Mouse (Mus musculus): ENCODE data around the gene Hist1h2ag. TPM values are rescaled to one million over a fixed set of nuclear protein-coding genes. Genes with fewer than 3 reads are reported as not detected.

Gene Hist1h2ag
- polyA plus RNA-seq, 1 experiment = 0.56 TPM

- DNase-seq (ENCODE audit: low spot score) = no peak
Observed at GRCm38 (mm10) chr13:22036986-22037385, 5.8 kb downstream of the Hist1h2ag start.

GRCm38 (mm10) chr13:22036149-22036956 is 6.4 kb downstream of the Hist1h2ag start:
- DNase-seq (ENCODE audit: low spot score) = no peak

- peak; percentile 46 for DNase-seq (ENCODE audit: low spot score)
Observed at GRCm38 (mm10) chr13:22035267-22036148, 7.2 kb downstream of the Hist1h2ag start, which contains the start of the genes Hist1h2ah and Hist1h2bk. TSS of gene Hist1h2ah (minus strand) at chr13:22035568. TSS of gene Hist1h2bk (plus strand) at chr13:22035870.

- no peak for DNase-seq (ENCODE audit: low spot score)
Observed at GRCm38 (mm10) chr13:22034443-22035266, 8.1 kb downstream of the Hist1h2ag start.

- no peak for DNase-seq (ENCODE audit: low spot score)
Observed at GRCm38 (mm10) chr13:22033741-22034442, 8.9 kb downstream of the Hist1h2ag start.

GRCm38 (mm10) chr13:22030493-22030892 is 12.3 kb downstream of the Hist1h2ag start:
- no peak for DNase-seq (ENCODE audit: low spot score)

- no peak for DNase-seq (ENCODE audit: low spot score)
Observed at GRCm38 (mm10) chr13:22029928-22030327, 12.8 kb downstream of the Hist1h2ag start.

- peak; percentile 90 for DNase-seq (ENCODE audit: low spot score)
Observed at GRCm38 (mm10) chr13:22028673-22029460, 13.9 kb downstream of the Hist1h2ag start.

- peak; percentile 76 for DNase-seq (ENCODE audit: low spot score)
Observed at GRCm38 (mm10) chr13:22026058-22027031, 16.4 kb downstream of the Hist1h2ag start.

- no peak for DNase-seq (ENCODE audit: low spot score)
Observed at GRCm38 (mm10) chr13:22022241-22022640, 20.5 kb downstream of the Hist1h2ag start.

- no peak for DNase-seq (ENCODE audit: low spot score)
Observed at GRCm38 (mm10) chr13:22021581-22021980, 21.2 kb downstream of the Hist1h2ag start.

GRCm38 (mm10) chr13:22020901-22021339 is 21.8 kb downstream of the Hist1h2ag start:
- DNase-seq (ENCODE audit: low spot score) = no peak

- DNase-seq (ENCODE audit: low spot score) = no peak
Observed at GRCm38 (mm10) chr13:22019934-22020835, 22.6 kb downstream of the Hist1h2ag start.

- DNase-seq (ENCODE audit: low spot score) = no peak
Observed at GRCm38 (mm10) chr13:22015479-22016450, 27.0 kb downstream of the Hist1h2ag start.

GRCm38 (mm10) chr13:22014411-22014845 is 28.3 kb downstream of the Hist1h2ag start:
- no peak for DNase-seq (ENCODE audit: low spot score)

- no peak for DNase-seq (ENCODE audit: low spot score)
Observed at GRCm38 (mm10) chr13:22013716-22014115, 29.0 kb downstream of the Hist1h2ag start.
